Mouse (Mus musculus): ENCODE data around the gene Mrpl23. TPM values are rescaled to one million over a fixed set of nuclear protein-coding genes. Genes with fewer than 3 reads are reported as not detected.

Mrpl23 gene
- total and polyA plus RNA-seq, 2 experiments from 2014 or later, result 25.5 to 73.5 TPM

GRCm38 (mm10) chr7:142572343-142572742 is 39.9 kb downstream of the Mrpl23 start:
- H3K4me2 ChIP-seq (ENCODE audit: low read depth), result no peak overlapping the region
- no peak overlapping the region for H3K4me3 ChIP-seq (ENCODE audit: low read depth, low read length)
- ATAC-seq (no peak), DNase-seq (no peak)
- no peaks in the 10 kb centered on the region for H3K36me3 ChIP-seq (ENCODE audit: insufficient read depth)
- H3K9me3 ChIP-seq (ENCODE audit: low read length), result no peaks in the 10 kb centered on the region
- H3K27ac ChIP-seq (ENCODE audit: low read depth, low read length), result no peak overlapping the region
- no peaks in the 10 kb centered on the region for H3K4me1 ChIP-seq (ENCODE audit: insufficient read depth)
- H3K27me3 ChIP-seq (ENCODE audit: insufficient read depth, low read length), result no peaks in the 10 kb centered on the region
- WGBS, result 74% methylated on average over 7 of the region's 7 CpGs
- no peak overlapping the region for H3K9ac ChIP-seq
- no peak for TF ChIP-seq CTCF (IDR thresholded peaks at IDR 0.05; ENCODE audit: low read depth)

GRCm38 (mm10) chr7:142572992-142573391 is 40.5 kb downstream of the Mrpl23 start:
- Histone ChIP-seq H3K4me2 (ENCODE audit: low read depth) (no peak overlapping the region), H3K27me3 (ENCODE audit: insufficient read depth, low read length) (no peaks in the 10 kb centered on the region), H3K9ac (no peak overlapping the region), H3K4me1 (ENCODE audit: insufficient read depth) (no peaks in the 10 kb centered on the region), H3K36me3 (ENCODE audit: insufficient read depth) (no peaks in the 10 kb centered on the region), H3K4me3 (ENCODE audit: low read depth, low read length) (no peak overlapping the region), H3K9me3 (ENCODE audit: low read length) (no peaks in the 10 kb centered on the region), H3K27ac (ENCODE audit: low read depth, low read length) (no peak overlapping the region)
- DNase-seq (no peak), ATAC-seq (no peak)
- no peak for TF ChIP-seq CTCF (IDR thresholded peaks at IDR 0.05; ENCODE audit: low read depth)
- 52% methylated on average over 6 of the region's 6 CpGs for WGBS

GRCm38 (mm10) chr7:142574155-142574660 is 41.7 kb downstream of the Mrpl23 start:
- DNase-seq (no peak), ATAC-seq (no peak)
- H3K9me3 ChIP-seq (ENCODE audit: low read length), result no peaks in the 10 kb centered on the region
- H3K4me1 ChIP-seq (ENCODE audit: insufficient read depth), result no peaks in the 10 kb centered on the region
- H3K9ac ChIP-seq, result no peak overlapping the region
- no peaks in the 10 kb centered on the region for H3K36me3 ChIP-seq (ENCODE audit: insufficient read depth)
- 73% methylated on average over 3 of the region's 3 CpGs for WGBS
- no peak overlapping the region for H3K4me2 ChIP-seq (ENCODE audit: low read depth)
- H3K4me3 ChIP-seq (ENCODE audit: low read depth, low read length), result no peak overlapping the region
- no peaks in the 10 kb centered on the region for H3K27me3 ChIP-seq (ENCODE audit: insufficient read depth, low read length)
- no peak for TF ChIP-seq CTCF (IDR thresholded peaks at IDR 0.05; ENCODE audit: low read depth)
- H3K27ac ChIP-seq (ENCODE audit: low read depth, low read length), result no peak overlapping the region

GRCm38 (mm10) chr7:142574826-142575351 is 42.4 kb downstream of the Mrpl23 start:
- Histone ChIP-seq H3K4me3 (ENCODE audit: low read depth, low read length) (no peak overlapping the region), H3K4me2 (ENCODE audit: low read depth) (no peak overlapping the region), H3K36me3 (ENCODE audit: insufficient read depth) (no peaks in the 10 kb centered on the region), H3K9ac (no peak overlapping the region), H3K27me3 (ENCODE audit: insufficient read depth, low read length) (no peaks in the 10 kb centered on the region), H3K27ac (ENCODE audit: low read depth, low read length) (no peak overlapping the region), H3K4me1 (ENCODE audit: insufficient read depth) (no peaks in the 10 kb centered on the region), H3K9me3 (ENCODE audit: low read length) (no peaks in the 10 kb centered on the region)
- 85% methylated on average over 9 of the region's 9 CpGs for WGBS
- DNase-seq, result no peak
- TF ChIP-seq CTCF (IDR thresholded peaks at IDR 0.05; ENCODE audit: low read depth), result no peak
- no peak for ATAC-seq

- WGBS, result 94% methylated on average over 12 of the region's 12 CpGs
These were observed 43.0 kb downstream of the Mrpl23 start for GRCm38 (mm10) chr7:142575491-142575890.

GRCm38 (mm10) chr7:142575971-142576370 is 43.5 kb downstream of the Mrpl23 start:
- no peak overlapping the region for H3K27ac ChIP-seq (ENCODE audit: low read depth, low read length)
- TF ChIP-seq CTCF (IDR thresholded peaks at IDR 0.05; ENCODE audit: low read depth), result no peak
- 91% methylated on average over 5 of the region's 5 CpGs for WGBS
- no peaks in the 10 kb centered on the region for H3K4me1 ChIP-seq (ENCODE audit: insufficient read depth)
- no peaks in the 10 kb centered on the region for H3K27me3 ChIP-seq (ENCODE audit: insufficient read depth, low read length)
- no peaks in the 10 kb centered on the region for H3K9me3 ChIP-seq (ENCODE audit: low read length)
- H3K36me3 ChIP-seq (ENCODE audit: insufficient read depth), result no peaks in the 10 kb centered on the region
- DNase-seq (no peak), ATAC-seq (no peak)
- H3K9ac ChIP-seq, result no peak overlapping the region
- no peak overlapping the region for H3K4me2 ChIP-seq (ENCODE audit: low read depth)
- H3K4me3 ChIP-seq (ENCODE audit: low read depth, low read length), result no peak overlapping the region

More at GRCm38 (mm10) chr7:142575491-142575890, 43.0 kb downstream of the Mrpl23 start:
- H3K36me3 ChIP-seq (ENCODE audit: insufficient read depth), result no peaks in the 10 kb centered on the region
- no peaks in the 10 kb centered on the region for H3K9me3 ChIP-seq (ENCODE audit: low read length)
- H3K27me3 ChIP-seq (ENCODE audit: insufficient read depth, low read length), result no peaks in the 10 kb centered on the region
- no peak for TF ChIP-seq CTCF (IDR thresholded peaks at IDR 0.05; ENCODE audit: low read depth)
- H3K4me2 ChIP-seq (ENCODE audit: low read depth), result no peak overlapping the region
- no peaks in the 10 kb centered on the region for H3K4me1 ChIP-seq (ENCODE audit: insufficient read depth)
- no peak overlapping the region for H3K4me3 ChIP-seq (ENCODE audit: low read depth, low read length)
- H3K9ac ChIP-seq, result no peak overlapping the region
- ATAC-seq (no peak), DNase-seq (no peak)
- H3K27ac ChIP-seq (ENCODE audit: low read depth, low read length), result no peak overlapping the region

GRCm38 (mm10) chr7:142576472-142577326 is 44.2 kb downstream of the Mrpl23 start:
- TF ChIP-seq CTCF (IDR thresholded peaks at IDR 0.05; ENCODE audit: low read depth), result no peak
- WGBS, result 89% methylated on average over 25 of the region's 25 CpGs
- no peak overlapping the region for H3K4me3 ChIP-seq (ENCODE audit: low read depth, low read length)

More at GRCm38 (mm10) chr7:142576472-142577326, 44.2 kb downstream of the Mrpl23 start:
- no peak overlapping the region for H3K27ac ChIP-seq (ENCODE audit: low read depth, low read length)
- DNase-seq (no peak), ATAC-seq (no peak)
- H3K27me3 ChIP-seq (ENCODE audit: insufficient read depth, low read length), result no peaks in the 10 kb centered on the region
- H3K9me3 ChIP-seq (ENCODE audit: low read length), result no peaks in the 10 kb centered on the region
- no peaks in the 10 kb centered on the region for H3K4me1 ChIP-seq (ENCODE audit: insufficient read depth)
- no peak overlapping the region for H3K9ac ChIP-seq
- H3K4me2 ChIP-seq (ENCODE audit: low read depth), result no peak overlapping the region
- H3K36me3 ChIP-seq (ENCODE audit: insufficient read depth), result no peaks in the 10 kb centered on the region

Data from forebrain, postnatal 0 days (tissue).